Mouse (Mus musculus): ENCODE data around the gene Lrrfip1. TPM values are rescaled to one million over a fixed set of nuclear protein-coding genes. Genes with fewer than 3 reads are reported as not detected.

Gene Lrrfip1
- polyA plus RNA-seq, 1 experiment from 2014 or later, result 65.4 TPM

DNA sequence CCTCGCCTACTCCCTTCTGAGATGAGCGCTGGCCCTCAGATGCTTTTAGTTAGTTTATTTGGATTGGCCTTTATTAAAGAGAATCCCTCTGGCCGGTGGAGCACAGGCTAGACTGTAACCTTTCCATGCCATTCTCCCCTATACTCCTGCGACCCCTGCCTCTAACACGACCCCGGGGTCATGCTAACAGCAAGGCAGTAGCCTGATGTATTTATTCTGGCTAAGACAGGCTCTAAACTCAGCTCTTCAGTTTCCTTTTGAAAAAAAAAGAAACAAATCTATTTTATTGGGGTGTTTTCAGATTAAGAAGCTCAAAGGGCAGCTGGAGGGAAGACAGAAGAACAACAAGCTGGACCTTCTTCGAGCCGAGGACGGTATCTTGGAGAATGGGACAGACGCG is 123.6 kb downstream of the Lrrfip1 start:
- no peak overlapping the region for H3K4me3 ChIP-seq (replicated peaks)
- H3K4me2 ChIP-seq, result no peak overlapping the region
- no peaks in the 10 kb centered on the region for H3K9me3 ChIP-seq
- peaks cover 38% of the 10 kb centered on the region for H3K36me3 ChIP-seq
- no peak overlapping the region for H3K9ac ChIP-seq
- no peak overlapping the region for H3K27ac ChIP-seq
- no peaks in the 10 kb centered on the region for H3K4me1 ChIP-seq
- no peak for ATAC-seq (ENCODE audit: insufficient read depth, low FRiP score, low read depth)
- no peaks in the 10 kb centered on the region for H3K27me3 ChIP-seq (replicated peaks)
- 76% methylated on average over 11 of the region's 11 CpGs for WGBS

DNA sequence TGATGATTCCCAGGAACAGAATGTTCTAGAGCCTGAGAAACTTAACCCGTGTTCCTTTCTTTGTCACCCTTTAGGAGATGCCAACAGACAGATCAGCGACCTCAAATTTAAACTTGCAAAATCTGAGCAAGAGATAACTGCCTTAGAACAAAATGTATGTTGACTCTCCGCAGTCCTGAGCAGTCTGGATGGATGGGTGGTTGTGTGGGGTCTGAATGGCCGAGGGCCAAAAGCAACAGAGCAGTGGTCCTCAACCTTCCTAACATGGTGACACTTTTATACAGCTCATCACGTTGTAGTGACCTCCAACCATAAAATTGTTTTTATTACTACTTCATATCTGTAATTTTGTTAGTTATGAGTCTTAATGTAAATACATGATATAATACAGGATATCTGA is 124.5 kb downstream of the Lrrfip1 start:
- Histone ChIP-seq H3K9ac (no peak overlapping the region), H3K27me3 (replicated peaks) (no peaks in the 10 kb centered on the region), H3K4me2 (no peak overlapping the region), H3K9me3 (no peaks in the 10 kb centered on the region), H3K4me1 (no peaks in the 10 kb centered on the region), H3K4me3 (replicated peaks) (no peak overlapping the region), H3K27ac (no peak overlapping the region), H3K36me3 (peaks cover 40% of the 10 kb centered on the region)
- ATAC-seq (ENCODE audit: insufficient read depth, low FRiP score, low read depth), result no peak
- 86% methylated on average over 5 of the region's 5 CpGs for WGBS

- 89% methylated on average over 3 of the region's 3 CpGs for WGBS
- no peak overlapping the region for H3K4me3 ChIP-seq (replicated peaks)
- H3K36me3 ChIP-seq, result peaks cover 45% of the 10 kb centered on the region
- H3K9me3 ChIP-seq, result no peaks in the 10 kb centered on the region
- no peak overlapping the region for H3K27ac ChIP-seq
- H3K27me3 ChIP-seq (replicated peaks), result no peaks in the 10 kb centered on the region
- H3K9ac ChIP-seq, result no peak overlapping the region
- no peaks in the 10 kb centered on the region for H3K4me1 ChIP-seq
- no peak overlapping the region for H3K4me2 ChIP-seq
- no peak for ATAC-seq (ENCODE audit: insufficient read depth, low FRiP score, low read depth)
These were observed 124.9 kb downstream of the Lrrfip1 start for GRCm38 (mm10) chr1:91123466-91123865.

DNA sequence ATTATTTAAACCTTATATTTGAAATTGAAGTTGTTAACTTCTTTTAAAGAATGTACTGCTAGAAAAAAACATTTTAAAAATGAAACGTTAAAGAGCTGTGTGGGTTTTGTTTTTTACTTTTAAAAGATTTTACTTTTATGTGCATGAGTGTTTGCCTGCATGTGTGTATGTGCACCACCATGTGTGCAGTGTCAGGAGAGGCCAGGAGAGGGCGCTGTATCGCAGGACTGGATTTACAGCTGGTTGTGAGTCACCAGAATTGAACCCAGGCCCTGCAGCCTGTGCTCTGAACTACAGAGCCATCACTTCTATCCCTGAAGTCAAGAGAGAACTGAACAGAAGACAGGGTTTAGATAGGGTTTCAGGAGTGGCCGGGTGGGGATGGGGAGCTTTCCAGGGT is 130.3 kb downstream of the Lrrfip1 start:
- Histone ChIP-seq H3K27ac (no peak overlapping the region), H3K4me1 (no peaks in the 10 kb centered on the region), H3K36me3 (peaks cover 28% of the 10 kb centered on the region), H3K27me3 (replicated peaks) (no peaks in the 10 kb centered on the region), H3K9me3 (no peaks in the 10 kb centered on the region), H3K9ac (no peak overlapping the region), H3K4me2 (no peak overlapping the region), H3K4me3 (replicated peaks) (no peak overlapping the region)
- ATAC-seq (ENCODE audit: insufficient read depth, low FRiP score, low read depth), result no peak
- 88% methylated on average over 4 of the region's 4 CpGs for WGBS

DNA sequence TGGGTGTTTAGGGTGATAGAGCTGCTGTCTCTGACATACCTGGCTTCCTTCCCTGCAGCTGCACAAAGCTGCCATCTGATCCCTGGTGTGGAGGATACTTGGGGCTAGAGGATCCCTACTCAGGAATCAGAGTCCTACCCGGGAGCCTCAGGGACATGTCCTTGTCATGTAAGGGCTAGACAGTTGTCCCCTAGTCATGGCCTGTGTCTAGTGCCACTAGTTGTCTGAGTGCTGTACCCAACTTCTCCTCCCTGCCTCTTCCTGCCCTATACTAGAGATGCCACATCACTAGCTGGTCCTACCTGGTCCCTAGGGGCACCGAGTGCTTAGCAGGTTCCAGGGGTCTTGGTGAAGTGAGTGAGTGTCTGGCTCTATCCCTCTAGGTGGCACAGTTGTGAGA is 138.5 kb downstream of the Lrrfip1 start:
- Histone ChIP-seq H3K9ac (no peak overlapping the region), H3K4me1 (no peaks in the 10 kb centered on the region), H3K9me3 (no peaks in the 10 kb centered on the region), H3K4me3 (replicated peaks) (no peak overlapping the region), H3K27me3 (replicated peaks) (no peaks in the 10 kb centered on the region), H3K36me3 (no peaks in the 10 kb centered on the region), H3K4me2 (no peak overlapping the region), H3K27ac (no peak overlapping the region)
- WGBS, result 65% methylated on average over 2 of the region's 2 CpGs
- no peak for ATAC-seq (ENCODE audit: insufficient read depth, low FRiP score, low read depth)

- Histone ChIP-seq H3K4me1 (no peaks in the 10 kb centered on the region), H3K9me3 (no peaks in the 10 kb centered on the region), H3K27me3 (replicated peaks) (no peaks in the 10 kb centered on the region), H3K4me2 (no peak within 1 kb of the TSS), H3K36me3 (no peaks in the 10 kb centered on the region), H3K9ac (no peak within 1 kb of the TSS), H3K27ac (no peak within 1 kb of the TSS), H3K4me3 (replicated peaks) (no peak within 1 kb of the TSS)
- 67% methylated on average over 20 of the region's 20 CpGs for WGBS
- ATAC-seq (ENCODE audit: insufficient read depth, low FRiP score, low read depth), result no peak; the same call in 1 of the 2 replicates
These were observed 146.3 kb downstream of the Lrrfip1 start, which contains the start of gene Rbm44 for GRCm38 (mm10) chr1:91144813-91145212. Rbm44 (plus strand) TSS chr1:91145089.

- Histone ChIP-seq H3K9me3 (no peaks in the 10 kb centered on the region), H3K4me1 (no peaks in the 10 kb centered on the region), H3K4me2 (no peak overlapping the region), H3K36me3 (no peaks in the 10 kb centered on the region), H3K27me3 (replicated peaks) (no peaks in the 10 kb centered on the region), H3K9ac (no peak overlapping the region), H3K4me3 (replicated peaks) (no peak overlapping the region), H3K27ac (no peak overlapping the region)
- no peak for ATAC-seq (ENCODE audit: insufficient read depth, low FRiP score, low read depth)
- 43% methylated on average over 2 of the region's 2 CpGs for WGBS
These were observed 153.0 kb downstream of the Lrrfip1 start for GRCm38 (mm10) chr1:91151509-91151908.

DNA sequence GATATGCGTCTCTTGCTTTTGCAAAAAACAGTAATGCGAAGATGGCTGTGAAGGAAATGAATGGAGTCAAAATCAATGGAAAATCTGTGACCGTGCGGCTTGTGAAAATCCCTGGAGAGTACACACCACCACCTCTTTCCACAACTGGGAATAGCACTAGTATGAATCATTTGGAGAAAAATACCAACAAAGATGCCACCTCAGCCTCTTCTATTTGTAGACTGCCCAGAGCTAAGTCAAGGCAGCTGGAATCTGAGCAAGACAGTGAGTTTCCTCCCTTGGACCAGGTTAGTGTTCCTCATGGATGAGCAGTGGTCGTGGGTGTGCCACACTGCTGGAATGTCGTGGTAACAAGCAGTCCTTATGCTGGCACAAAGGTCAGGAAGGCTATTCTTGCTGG is 168.3 kb downstream of the Lrrfip1 start:
- Histone ChIP-seq H3K9me3 (no peaks in the 10 kb centered on the region), H3K9ac (no peak overlapping the region), H3K27ac (no peak overlapping the region), H3K4me1 (no peaks in the 10 kb centered on the region), H3K4me2 (no peak overlapping the region), H3K36me3 (no peaks in the 10 kb centered on the region), H3K4me3 (replicated peaks) (no peak overlapping the region), H3K27me3 (replicated peaks) (no peaks in the 10 kb centered on the region)
- WGBS, result 82% methylated on average over 6 of the region's 6 CpGs
- ATAC-seq (ENCODE audit: insufficient read depth, low FRiP score, low read depth), result no peak

GRCm38 (mm10) chr1:91169157-91169556 is 170.6 kb downstream of the Lrrfip1 start:
- ATAC-seq (ENCODE audit: insufficient read depth, low FRiP score, low read depth), result no peak
- no peaks in the 10 kb centered on the region for H3K4me1 ChIP-seq
- 83% methylated on average over 4 of the region's 4 CpGs for WGBS
- no peak overlapping the region for H3K9ac ChIP-seq
- no peak overlapping the region for H3K4me3 ChIP-seq (replicated peaks)
- H3K4me2 ChIP-seq, result no peak overlapping the region
- no peaks in the 10 kb centered on the region for H3K27me3 ChIP-seq (replicated peaks)
- H3K36me3 ChIP-seq, result no peaks in the 10 kb centered on the region
- H3K9me3 ChIP-seq, result no peaks in the 10 kb centered on the region
- no peak overlapping the region for H3K27ac ChIP-seq

- 85% methylated on average over 5 of the region's 5 CpGs for WGBS
- H3K9me3 ChIP-seq, result no peaks in the 10 kb centered on the region
- no peaks in the 10 kb centered on the region for H3K36me3 ChIP-seq
- H3K4me2 ChIP-seq, result no peak overlapping the region
- peaks cover 4% of the 10 kb centered on the region for H3K4me1 ChIP-seq
- H3K27me3 ChIP-seq (replicated peaks), result peaks cover 5% of the 10 kb centered on the region; the same call in 1 of the 2 replicates
- no peak for ATAC-seq (ENCODE audit: insufficient read depth, low FRiP score, low read depth)
- H3K9ac ChIP-seq, result no peak overlapping the region
- no peak overlapping the region for H3K4me3 ChIP-seq (replicated peaks)
- H3K27ac ChIP-seq, result no peak overlapping the region
These were observed 176.3 kb downstream of the Lrrfip1 start for GRCm38 (mm10) chr1:91174796-91175195.

GRCm38 (mm10) chr1:91176026-91176425 is 177.5 kb downstream of the Lrrfip1 start:
- peaks cover 9% of the 10 kb centered on the region for H3K4me1 ChIP-seq
- WGBS, result 57% methylated on average over 3 of the region's 3 CpGs
- H3K9me3 ChIP-seq, result no peaks in the 10 kb centered on the region
- ATAC-seq (ENCODE audit: insufficient read depth, low FRiP score, low read depth), result no peak
- no peak overlapping the region for H3K4me3 ChIP-seq (replicated peaks)
- peaks cover 5% of the 10 kb centered on the region; the same call in 1 of the 2 replicates for H3K27me3 ChIP-seq (replicated peaks)
- no peaks in the 10 kb centered on the region for H3K36me3 ChIP-seq
- no peak overlapping the region for H3K27ac ChIP-seq
- H3K9ac ChIP-seq, result no peak overlapping the region
- H3K4me2 ChIP-seq, result no peak overlapping the region

DNA sequence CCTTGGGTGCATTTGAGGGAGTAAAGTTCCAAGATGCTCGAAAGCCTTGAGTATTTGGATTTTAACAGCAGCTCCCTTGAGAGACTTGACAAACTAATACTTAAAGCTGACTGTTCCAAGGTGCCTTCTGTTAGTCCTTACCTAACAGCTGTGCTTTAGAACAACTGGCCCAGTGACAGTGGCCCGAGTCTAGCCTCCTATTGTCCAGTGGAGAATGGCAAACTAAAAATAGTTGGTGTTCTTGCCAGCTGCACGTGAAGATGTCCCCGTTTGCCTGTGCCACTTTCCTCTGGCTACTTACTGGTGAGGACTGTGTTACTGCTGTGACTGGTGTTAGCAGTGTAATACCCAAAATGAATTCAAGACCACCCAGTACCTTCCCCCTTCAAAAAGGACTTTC is 178.3 kb downstream of the Lrrfip1 start:
- Histone ChIP-seq H3K27me3 (replicated peaks) (peaks cover 5% of the 10 kb centered on the region; the same call in 1 of the 2 replicates), H3K9me3 (no peaks in the 10 kb centered on the region), H3K27ac (no peak overlapping the region), H3K36me3 (no peaks in the 10 kb centered on the region), H3K4me1 (peaks cover 15% of the 10 kb centered on the region), H3K4me2 (no peak overlapping the region), H3K4me3 (replicated peaks) (no peak overlapping the region), H3K9ac (no peak overlapping the region)
- ATAC-seq (ENCODE audit: insufficient read depth, low FRiP score, low read depth), result no peak
- WGBS, result 78% methylated on average over 4 of the region's 4 CpGs
